Mouse (Mus musculus) E14TG2a.4 (cell line): ENCODE measurements around the gene Slc6a9.

ENCODE experiments used
- CTCF ChIP-seq: conservative IDR thresholded peaks from 2 replicates; pipeline ENCODE4 v1.5.1; 2014; ENCODE audit warnings: low read length
- NANOG ChIP-seq: IDR thresholded peaks from 2 replicates; pipeline ENCODE4 v1.6.1; 2014; ENCODE audit warnings: borderline replicate concordance, low read length, mixed read lengths

DNA sequence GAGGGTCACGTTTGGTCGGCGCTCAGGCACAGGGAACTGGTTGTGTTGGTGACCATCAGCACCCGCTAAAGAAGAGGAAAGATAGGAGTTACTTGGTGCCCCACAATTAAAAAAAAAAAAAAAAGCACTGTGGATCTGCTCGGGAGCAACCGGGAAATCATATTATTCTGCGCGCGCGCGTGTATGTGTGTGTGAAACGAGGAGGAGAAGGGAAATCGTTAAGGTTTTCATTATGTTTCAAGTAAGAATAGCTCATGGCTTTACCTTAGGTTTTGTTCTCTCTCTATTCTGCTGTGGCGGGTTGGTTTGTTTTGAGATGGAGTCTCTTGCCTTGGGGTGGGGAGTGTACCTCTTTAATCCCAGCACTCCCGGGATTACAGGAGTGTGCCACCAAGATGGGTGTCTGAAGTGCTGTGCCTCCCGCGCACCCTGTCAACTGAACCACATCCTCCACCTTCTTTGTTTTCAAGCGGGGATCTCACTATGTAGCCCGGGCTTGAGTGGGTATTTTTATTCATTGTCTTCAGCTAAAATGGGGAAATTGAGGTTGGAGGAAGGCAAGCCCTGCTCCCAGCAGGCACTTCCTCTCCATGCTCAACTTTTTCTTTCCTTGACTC lies 81.3 kb downstream of the Slc6a9 start:
- TF ChIP-seq CTCF (no peak), NANOG (no peak)
